Mouse (Mus musculus): ENCODE measurements at regions not wholly inside any gene's neighbourhood (a gene's known extent, or its start where the extent isn't known, plus 50 kb on each side); places are given as distances from the start of the nearest gene placed in this dataset.

GRCm38 (mm10) chr14:110685247-110685646, 69.7 kb downstream of the Slitrk6 start:
- in situ Hi-C loops (cut with MboI, MseI), result no loop called here

GRCm38 (mm10) chr14:110679741-110680140, 75.2 kb downstream of the Slitrk6 start:
- in situ Hi-C loops (cut with MboI, MseI), result no loop called here

- in situ Hi-C loops (cut with MboI, MseI), result no loop called here
These were observed 89.2 kb downstream of the Slitrk6 start for GRCm38 (mm10) chr14:110665712-110666111.

- in situ Hi-C loops (cut with MboI, MseI), result no loop called here
These were observed 91.7 kb downstream of the Slitrk6 start for GRCm38 (mm10) chr14:110663231-110663630.

GRCm38 (mm10) chr14:110634147-110634546, 120.8 kb downstream of the Slitrk6 start:
- in situ Hi-C loops (cut with MboI, MseI), result no loop called here

- in situ Hi-C loops (cut with MboI, MseI), result no loop called here
These were observed 131.2 kb downstream of the Slitrk6 start for GRCm38 (mm10) chr14:110623716-110624115.

- in situ Hi-C loops (cut with MboI, MseI), result no loop called here
These were observed 136.4 kb downstream of the Slitrk6 start for GRCm38 (mm10) chr14:110618496-110618920.

GRCm38 (mm10) chr14:110616447-110616846, 138.5 kb downstream of the Slitrk6 start:
- in situ Hi-C loops (cut with MboI, MseI), result no loop called here

GRCm38 (mm10) chr14:110580311-110580710, 174.6 kb downstream of the Slitrk6 start:
- in situ Hi-C loops (cut with MboI, MseI), result no loop called here

- in situ Hi-C loops (cut with MboI, MseI), result loop anchor here (10.0 kb wide), 1 partner anchor 964 kb away; no protein-coding TSS in a partner anchor
These were observed 184.2 kb downstream of the Slitrk6 start for GRCm38 (mm10) chr14:110570717-110571116.

- in situ Hi-C loops (cut with MboI, MseI), result no loop called here
These were observed 189.0 kb downstream of the Slitrk6 start for GRCm38 (mm10) chr14:110565783-110566445.

GRCm38 (mm10) chr14:110564621-110565020, 190.3 kb downstream of the Slitrk6 start:
- in situ Hi-C loops (cut with MboI, MseI), result no loop called here

- in situ Hi-C loops (cut with MboI, MseI), result no loop called here
These were observed 209.7 kb downstream of the Slitrk6 start for GRCm38 (mm10) chr14:110545265-110545664.

- in situ Hi-C loops (cut with MboI, MseI), result no loop called here
These were observed 211.4 kb downstream of the Slitrk6 start for GRCm38 (mm10) chr14:110543303-110544134.

- in situ Hi-C loops (cut with MboI, MseI), result no loop called here
These were observed 227.6 kb downstream of the Slitrk6 start for GRCm38 (mm10) chr14:110527306-110527705.

- in situ Hi-C loops (cut with MboI, MseI), result no loop called here
These were observed 269.9 kb downstream of the Slitrk6 start for GRCm38 (mm10) chr14:110485057-110485456.

GRCm38 (mm10) chr14:110472743-110473142, 282.2 kb downstream of the Slitrk6 start:
- in situ Hi-C loops (cut with MboI, MseI), result loop anchor here (25.0 kb wide), 1 partner anchor 1940 kb away; no protein-coding TSS in a partner anchor

GRCm38 (mm10) chr14:110472176-110472575, 282.8 kb downstream of the Slitrk6 start:
- in situ Hi-C loops (cut with MboI, MseI), result loop anchor here (25.0 kb wide), 1 partner anchor 1940 kb away; no protein-coding TSS in a partner anchor

GRCm38 (mm10) chr14:110470714-110471113, 284.2 kb downstream of the Slitrk6 start:
- in situ Hi-C loops (cut with MboI, MseI), result loop anchor here (25.0 kb wide), 1 partner anchor 1942 kb away; no protein-coding TSS in a partner anchor

GRCm38 (mm10) chr14:110468457-110469311, 286.3 kb downstream of the Slitrk6 start:
- in situ Hi-C loops (cut with MboI, MseI), result loop anchor here (25.0 kb wide), 1 partner anchor 1944 kb away; no protein-coding TSS in a partner anchor

Measured in regulatory T cell (primary cell).